Mouse (Mus musculus): Measurements from ENCODE around the gene Scarf2. TPM values are rescaled to one million over a fixed set of nuclear protein-coding genes. Genes with fewer than 3 reads are reported as not detected.

The Scarf2 gene
- 15.5 and 15.6 TPM in 2 replicates for total RNA-seq (2014; rRNA removed)
- 2.0 and 2.3 TPM in 2 replicates for polyA plus RNA-seq (2015; fragmentation: Nextera tagmentation; extraction: Ambion mirVana)

DNA sequence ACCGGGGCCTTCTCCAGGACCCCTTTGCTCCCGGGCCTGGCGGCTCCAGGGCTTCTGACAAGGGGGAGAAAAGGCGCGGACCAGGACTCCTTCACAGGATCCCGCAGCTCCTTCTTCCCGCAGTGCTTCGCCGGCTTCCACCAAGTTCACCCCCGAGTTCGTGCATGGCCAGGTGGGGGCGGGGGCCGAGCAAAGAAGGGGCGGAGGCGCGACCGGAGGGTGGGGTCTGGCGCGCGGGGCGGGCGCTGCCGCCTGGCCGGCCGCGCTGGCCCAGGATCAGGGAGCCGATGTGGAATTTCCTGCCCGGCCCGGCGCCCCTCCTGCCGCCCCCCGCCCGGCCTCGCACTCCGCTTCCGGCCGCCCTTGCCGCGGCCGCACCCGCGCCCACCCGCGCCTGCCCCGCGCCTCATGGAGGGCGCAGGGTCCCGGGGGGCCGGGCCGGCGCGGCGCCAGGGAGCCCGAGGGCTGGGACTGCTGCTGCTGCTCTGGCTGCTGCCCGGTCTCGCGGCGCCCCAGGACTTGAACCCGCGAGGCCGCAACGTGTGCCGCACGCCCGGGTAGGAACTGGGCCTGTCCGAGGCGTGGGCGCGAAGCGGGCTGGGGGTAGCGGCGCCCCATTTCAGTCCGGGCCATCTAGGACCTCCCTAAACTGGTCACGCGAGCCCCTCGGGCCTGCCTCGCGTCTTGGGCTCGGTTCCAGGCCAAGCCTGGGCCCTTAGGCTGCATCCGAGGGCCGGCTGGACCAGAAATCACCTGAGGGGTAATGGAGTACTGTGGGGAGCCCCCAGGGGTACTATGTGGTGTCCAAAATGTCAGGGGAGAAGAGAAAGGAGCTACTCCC lies at the start of gene Scarf2:
Scarf2 (plus strand) TSS at position 312 of the 841 bp plus-strand sequence.
- TF ChIP-seq CTCF (IDR thresholded peaks at IDR 0.05; ENCODE audit: low read depth): no peak
- 3% methylated on average over 61 of the region's 81 CpGs for WGBS
- peak; percentile 36 for DNase-seq (ENCODE audit: low spot score)

DNA sequence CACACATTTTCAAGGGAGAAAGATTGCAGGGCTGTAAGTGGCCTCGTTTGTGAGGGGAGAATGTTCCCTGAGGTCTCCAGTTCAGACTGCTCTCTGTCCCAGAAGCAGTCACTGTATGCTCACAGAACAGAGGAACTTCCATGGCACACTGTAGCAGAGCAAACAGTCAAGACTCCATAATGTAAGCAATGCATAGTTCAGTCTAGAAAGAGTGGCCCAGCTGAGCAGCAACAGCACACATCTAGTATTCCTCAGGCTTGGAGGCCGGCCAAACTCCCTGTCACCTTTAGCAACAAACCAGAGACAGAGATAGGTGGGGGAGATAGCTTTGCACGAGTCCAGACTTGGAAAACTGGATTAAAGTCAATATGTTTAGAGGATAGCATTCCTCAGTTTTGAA lies 44.1 kb upstream of the Scarf2 start:
- ATAC-seq (no peak), DNase-seq (ENCODE audit: low spot score) (no peak)
- H3K36me3 ChIP-seq (ENCODE audit: insufficient read depth, low read length): no peaks in the 10 kb centered on the region
- H3K9me3 ChIP-seq (ENCODE audit: low read length): no peaks in the 10 kb centered on the region
- H3K9ac ChIP-seq (replicated peaks; ENCODE audit: low read length): no peak overlapping the region
- no peak for TF ChIP-seq CTCF (IDR thresholded peaks at IDR 0.05; ENCODE audit: low read depth)
- H3K4me2 ChIP-seq (ENCODE audit: low read depth, low read length): no peak overlapping the region
- H3K4me1 ChIP-seq (ENCODE audit: insufficient read depth, low read length): no peaks in the 10 kb centered on the region
- whole genome bisulfite sequencing: 33% methylated on average over 3 of the region's 3 CpGs
- H3K27ac ChIP-seq: no peak overlapping the region
- H3K27me3 ChIP-seq (ENCODE audit: insufficient read depth, low read length): no peaks in the 10 kb centered on the region
- no peak overlapping the region for H3K4me3 ChIP-seq (ENCODE audit: low read length)

More for the DNA sequence above, at the start of gene Scarf2:
- no peaks in the 10 kb centered on the region for H3K9me3 ChIP-seq (ENCODE audit: low read length)
- H3K9ac ChIP-seq (replicated peaks; ENCODE audit: low read length): peak within 1 kb of the TSS; percentile 58
- peak within 1 kb of the TSS; percentile 55 for H3K4me3 ChIP-seq (ENCODE audit: low read length)
- H3K36me3 ChIP-seq (ENCODE audit: insufficient read depth, low read length): peaks cover 5% of the 10 kb centered on the region; the same call in 1 of the 2 replicates
- peaks cover 8% of the 10 kb centered on the region for H3K4me1 ChIP-seq (ENCODE audit: insufficient read depth, low read length)
- no peak within 1 kb of the TSS for H3K27ac ChIP-seq
- peak; percentile 35; the same call in 1 of the 2 replicates for ATAC-seq
- H3K4me2 ChIP-seq (ENCODE audit: low read depth, low read length): peak within 1 kb of the TSS; percentile 88
- H3K27me3 ChIP-seq (ENCODE audit: insufficient read depth, low read length): peaks cover 49% of the 10 kb centered on the region

DNA sequence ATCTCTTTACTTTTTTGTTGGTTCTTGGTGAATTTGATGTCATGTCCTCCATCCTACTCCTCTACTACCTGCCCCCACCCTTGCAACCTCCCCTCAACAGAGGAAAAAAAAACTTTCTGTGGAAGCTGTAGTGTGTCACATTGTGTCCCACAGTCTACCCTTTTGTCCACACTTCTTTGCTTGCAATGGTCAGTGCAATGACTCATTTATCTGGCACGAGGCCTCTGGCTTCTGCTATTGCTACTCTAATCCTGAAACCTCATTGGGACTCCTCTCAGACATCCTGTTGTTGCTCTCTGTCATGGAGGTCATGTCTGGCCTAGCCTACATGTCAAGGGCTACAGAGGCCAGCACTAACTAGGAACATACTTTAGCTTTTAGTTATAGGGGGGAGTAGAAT lies 43.4 kb upstream of the Scarf2 start:
- Histone ChIP-seq H3K4me2 (ENCODE audit: low read depth, low read length) (no peak overlapping the region), H3K27ac (no peak overlapping the region), H3K9ac (replicated peaks; ENCODE audit: low read length) (no peak overlapping the region), H3K36me3 (ENCODE audit: insufficient read depth, low read length) (no peaks in the 10 kb centered on the region), H3K4me3 (ENCODE audit: low read length) (no peak overlapping the region), H3K27me3 (ENCODE audit: insufficient read depth, low read length) (no peaks in the 10 kb centered on the region), H3K9me3 (ENCODE audit: low read length) (no peaks in the 10 kb centered on the region), H3K4me1 (ENCODE audit: insufficient read depth, low read length) (no peaks in the 10 kb centered on the region)
- no peak for DNase-seq (ENCODE audit: low spot score)
- ATAC-seq: no peak
- 56% methylated on average over 1 of the region's 1 CpGs for WGBS
- TF ChIP-seq CTCF (IDR thresholded peaks at IDR 0.05; ENCODE audit: low read depth): no peak

GRCm38 (mm10) chr16:17757756-17758155 lies 39.3 kb upstream of the Scarf2 start:
- TF ChIP-seq CTCF (IDR thresholded peaks at IDR 0.05; ENCODE audit: low read depth): no peak

GRCm38 (mm10) chr16:17758902-17759301 lies 38.2 kb upstream of the Scarf2 start:
- Histone ChIP-seq H3K4me3 (ENCODE audit: low read length) (peak overlapping the region; percentile 64), H3K4me2 (ENCODE audit: low read depth, low read length) (peak overlapping the region; percentile 80), H3K27me3 (ENCODE audit: insufficient read depth, low read length) (no peaks in the 10 kb centered on the region), H3K4me1 (ENCODE audit: insufficient read depth, low read length) (peaks cover 8% of the 10 kb centered on the region; the same call in 1 of the 2 replicates), H3K9me3 (ENCODE audit: low read length) (no peaks in the 10 kb centered on the region), H3K27ac (peak overlapping the region; percentile 86), H3K36me3 (ENCODE audit: insufficient read depth, low read length) (no peaks in the 10 kb centered on the region), H3K9ac (replicated peaks; ENCODE audit: low read length) (peak overlapping the region; percentile 86)
- DNase-seq (ENCODE audit: low spot score) (no peak), ATAC-seq (peak; percentile 13; the same call in 1 of the 2 replicates)
- no peak for TF ChIP-seq CTCF (IDR thresholded peaks at IDR 0.05; ENCODE audit: low read depth)
- 50% methylated on average over 9 of the region's 9 CpGs for WGBS

More at GRCm38 (mm10) chr16:17757756-17758155, 39.3 kb upstream of the Scarf2 start:
- Histone ChIP-seq H3K27me3 (ENCODE audit: insufficient read depth, low read length) (no peaks in the 10 kb centered on the region), H3K36me3 (ENCODE audit: insufficient read depth, low read length) (no peaks in the 10 kb centered on the region), H3K4me1 (ENCODE audit: insufficient read depth, low read length) (peaks cover 8% of the 10 kb centered on the region; the same call in 1 of the 2 replicates), H3K4me3 (ENCODE audit: low read length) (no peak overlapping the region), H3K4me2 (ENCODE audit: low read depth, low read length) (no peak overlapping the region), H3K9ac (replicated peaks; ENCODE audit: low read length) (no peak overlapping the region), H3K27ac (no peak overlapping the region), H3K9me3 (ENCODE audit: low read length) (no peaks in the 10 kb centered on the region)
- no peak for ATAC-seq
- 96% methylated on average over 1 of the region's 1 CpGs for WGBS
- DNase-seq (ENCODE audit: low spot score): no peak

DNA sequence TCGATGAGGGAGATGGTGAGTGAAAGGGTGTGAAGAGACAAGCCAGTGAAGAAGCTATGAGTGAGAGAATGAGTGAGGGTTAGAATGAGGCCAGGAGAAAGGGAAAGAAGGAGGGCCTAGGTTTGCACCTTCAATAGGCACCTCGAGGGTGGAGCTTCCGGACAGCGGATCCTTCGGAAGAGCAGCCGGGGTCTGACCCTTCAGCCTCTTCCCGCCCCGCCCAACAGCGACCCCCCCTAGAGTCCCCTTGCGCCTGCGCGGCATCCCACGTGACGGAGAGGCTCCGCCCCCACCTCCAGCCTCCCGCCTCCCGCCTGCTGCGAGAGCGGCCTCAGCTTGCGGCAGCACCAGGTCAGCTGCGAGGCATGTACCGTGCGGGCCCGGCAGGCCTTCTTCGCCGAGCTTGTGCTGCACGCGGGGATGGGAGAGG lies 37.7 kb upstream of the Scarf2 start, which contains the start of gene Klhl22:
Klhl22 (plus strand) TSS at position 275 of the 430 bp plus-strand sequence.
- ATAC-seq: peak; percentile 95

More for the DNA sequence above, 37.7 kb upstream of the Scarf2 start, which contains the start of gene Klhl22:
- H3K36me3 ChIP-seq (ENCODE audit: insufficient read depth, low read length): no peaks in the 10 kb centered on the region
- peak within 1 kb of the TSS; percentile 64 for H3K4me3 ChIP-seq (ENCODE audit: low read length)
- WGBS: 1% methylated on average over 26 of the region's 28 CpGs
- H3K9me3 ChIP-seq (ENCODE audit: low read length): no peaks in the 10 kb centered on the region
- DNase-seq (ENCODE audit: low spot score): peak; percentile 95
- peak within 1 kb of the TSS; percentile 80 for H3K4me2 ChIP-seq (ENCODE audit: low read depth, low read length)
- no peak for TF ChIP-seq CTCF (IDR thresholded peaks at IDR 0.05; ENCODE audit: low read depth)
- peak within 1 kb of the TSS; percentile 86 for H3K27ac ChIP-seq
- H3K4me1 ChIP-seq (ENCODE audit: insufficient read depth, low read length): peaks cover 8% of the 10 kb centered on the region; the same call in 1 of the 2 replicates
- H3K27me3 ChIP-seq (ENCODE audit: insufficient read depth, low read length): no peaks in the 10 kb centered on the region
- peak within 1 kb of the TSS; percentile 86 for H3K9ac ChIP-seq (replicated peaks; ENCODE audit: low read length)
